Mouse (Mus musculus): ENCODE data around the gene Lyg1.
A peak's percentile ranks its signal among the peaks of the same experiment; 100 is the strongest.
"Not testable (repeated sequence)": the region's sequence is repeated elsewhere in the genome, so short reads cannot be mapped to it uniquely, and the experiment has no call there.

Lyg1 gene

DNA sequence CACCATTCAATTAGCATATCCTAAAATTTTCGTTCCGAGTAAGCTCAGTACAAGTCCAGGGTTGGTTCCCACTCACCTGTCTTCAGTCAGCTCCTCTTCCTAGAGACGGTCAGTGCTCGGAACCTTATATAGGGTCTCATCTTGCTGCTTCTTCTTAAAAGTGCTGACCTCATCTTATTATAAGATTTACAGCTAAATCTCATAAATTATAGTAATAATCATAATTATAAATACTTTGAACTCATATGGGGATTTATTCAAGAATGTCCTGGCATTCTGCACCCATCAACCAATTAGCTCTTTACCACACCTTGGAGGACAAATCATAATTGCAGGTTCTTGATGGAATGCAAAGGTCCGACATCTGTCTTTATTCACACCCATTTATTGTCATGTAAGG, at the start of gene Lyg1:
Gene Lyg1, minus strand, starts transcription at position 101 of the 400 bp plus-strand sequence.
- DNase-seq, result no peak

DNA sequence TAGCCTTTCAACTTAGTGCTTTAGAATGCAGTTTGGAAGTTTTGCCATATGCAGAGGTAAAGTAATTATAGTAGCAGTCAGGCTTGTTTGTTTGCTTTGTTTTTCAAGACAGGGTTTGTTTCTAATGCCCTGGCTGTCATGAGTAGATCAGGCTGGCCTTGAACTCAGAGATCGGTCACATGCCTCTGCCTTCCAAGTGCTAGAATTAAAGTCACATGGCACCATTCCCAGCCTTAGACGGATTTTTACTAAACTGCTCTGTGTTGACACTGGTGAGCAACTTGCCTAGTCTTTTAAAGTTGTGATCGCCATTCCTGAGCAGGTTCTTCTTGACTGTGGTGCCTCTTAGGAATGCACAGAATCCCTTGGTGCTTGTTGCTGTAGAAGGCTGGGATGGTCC, 49.2 kb upstream of the Lyg1 start:
- DNase-seq, result no peak

DNA sequence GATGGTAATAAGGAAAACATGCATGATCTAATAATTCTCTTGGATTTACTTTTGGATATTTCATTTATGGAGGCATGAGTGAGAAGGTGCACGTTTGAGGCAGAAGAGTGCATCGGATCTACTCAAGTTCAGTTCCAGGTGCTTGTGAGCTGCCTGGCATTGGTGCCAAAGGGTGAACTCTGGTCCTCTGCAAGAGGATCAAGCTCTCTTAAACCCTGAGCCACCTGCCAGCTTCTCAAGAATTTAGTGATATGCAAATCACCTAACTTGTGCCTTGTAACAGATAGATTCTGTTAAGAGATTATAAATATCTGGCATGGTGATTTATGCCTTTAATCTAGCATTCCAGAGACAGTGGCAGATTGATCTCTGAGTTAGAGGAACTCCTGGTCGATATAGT, 45.5 kb upstream of the Lyg1 start:
- no peak for DNase-seq

DNA sequence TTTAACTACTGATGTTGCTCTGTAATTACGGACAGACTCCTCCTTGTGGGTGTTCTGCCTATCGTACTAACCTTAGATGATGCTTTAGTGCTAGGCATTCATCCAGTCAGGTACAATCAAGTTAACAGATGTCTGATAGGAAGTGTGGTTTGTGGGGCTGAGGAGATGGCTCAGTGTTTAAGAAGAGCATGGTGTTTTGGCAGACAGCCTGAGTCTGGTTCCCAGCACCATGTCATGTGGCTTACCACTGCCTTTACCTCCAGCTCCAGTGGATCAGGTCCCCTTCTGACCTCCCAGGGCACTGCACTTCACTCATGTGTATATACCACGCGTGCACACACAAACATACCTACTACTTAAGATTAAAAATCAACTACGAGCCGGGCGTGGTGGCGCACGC, 44.4 kb upstream of the Lyg1 start:
- DNase-seq, result no peak

DNA sequence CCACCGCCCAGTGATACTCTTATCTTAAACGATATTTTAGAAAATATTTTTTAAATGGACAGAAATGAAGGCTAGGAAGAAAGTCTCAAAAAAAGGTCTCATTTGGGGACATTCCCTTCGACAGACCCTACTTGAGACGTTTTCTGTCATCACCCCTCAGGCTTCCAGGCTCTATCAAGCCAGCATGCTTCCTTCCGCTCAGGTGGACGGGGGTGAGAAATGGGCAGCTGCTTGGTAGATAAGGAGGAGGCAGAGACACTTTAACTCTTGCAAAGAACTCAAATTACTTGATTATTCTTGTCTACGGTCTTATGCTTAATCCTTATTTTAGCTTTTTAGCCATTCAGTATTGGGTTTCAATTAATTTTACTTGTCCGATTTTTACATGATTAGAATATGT, 43.3 kb upstream of the Lyg1 start:
- DNase-seq, result no peak

DNA sequence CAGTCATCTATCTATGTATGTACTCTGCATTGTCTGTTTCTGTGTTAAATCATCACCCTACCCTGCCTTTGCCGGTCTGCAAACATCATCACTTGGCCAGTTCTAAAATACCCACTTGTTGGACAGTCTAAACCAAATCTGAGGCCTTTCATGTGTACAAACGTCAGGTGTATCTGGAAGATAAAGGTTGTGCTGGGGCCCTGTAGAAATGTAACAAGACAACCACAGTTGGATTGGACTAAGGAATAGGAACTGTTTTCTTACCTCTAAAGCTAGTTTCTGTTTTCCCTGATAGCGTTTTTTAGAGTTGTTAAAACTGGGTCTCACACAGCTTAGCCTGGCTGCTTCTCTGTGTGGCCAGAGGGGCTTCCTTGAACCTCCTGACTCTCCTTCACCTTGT, 42.0 kb upstream of the Lyg1 start:
- no peak for DNase-seq

DNA sequence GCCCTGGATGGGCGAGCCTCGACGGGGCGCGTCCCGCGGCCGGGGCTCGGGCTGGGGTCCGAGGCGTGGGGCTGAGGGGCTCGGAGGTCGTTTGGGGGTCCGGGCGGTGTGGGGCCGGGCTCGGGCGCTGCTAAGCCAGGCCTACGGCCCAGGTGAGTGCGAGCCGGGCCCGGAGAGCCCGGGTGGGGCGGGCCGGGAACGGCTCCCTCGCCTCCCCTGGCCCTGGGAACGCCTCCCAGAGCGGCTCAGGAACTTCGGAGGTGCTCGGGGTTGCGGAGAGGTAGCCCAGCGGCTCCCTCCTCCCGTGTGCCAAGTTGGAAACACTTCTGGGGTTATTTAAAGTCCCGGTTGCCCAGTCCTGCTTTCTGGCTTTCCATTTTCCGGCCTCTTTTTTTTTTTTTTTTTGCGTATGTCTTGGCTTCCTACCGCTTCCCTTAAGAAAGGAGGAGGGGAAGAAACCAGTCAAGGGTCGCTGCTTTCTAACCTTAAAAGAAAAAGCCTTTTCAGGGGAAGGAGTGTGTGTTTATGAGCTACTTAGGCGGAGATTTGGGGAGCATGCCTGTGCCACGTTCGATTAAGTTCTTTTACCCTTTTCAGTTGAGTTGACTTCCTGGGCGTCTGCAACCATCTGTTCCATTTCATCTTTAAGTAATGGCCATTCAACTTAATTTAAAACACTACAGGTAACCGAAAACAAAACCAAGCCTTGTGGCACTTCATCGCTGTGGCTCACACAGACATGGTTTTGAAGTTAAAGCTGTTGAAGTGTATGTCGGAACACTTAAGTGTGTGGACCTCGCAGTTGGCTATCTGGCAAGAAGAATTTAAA, 41.0 kb upstream of the Lyg1 start:
- DNase-seq, result no peak

DNA sequence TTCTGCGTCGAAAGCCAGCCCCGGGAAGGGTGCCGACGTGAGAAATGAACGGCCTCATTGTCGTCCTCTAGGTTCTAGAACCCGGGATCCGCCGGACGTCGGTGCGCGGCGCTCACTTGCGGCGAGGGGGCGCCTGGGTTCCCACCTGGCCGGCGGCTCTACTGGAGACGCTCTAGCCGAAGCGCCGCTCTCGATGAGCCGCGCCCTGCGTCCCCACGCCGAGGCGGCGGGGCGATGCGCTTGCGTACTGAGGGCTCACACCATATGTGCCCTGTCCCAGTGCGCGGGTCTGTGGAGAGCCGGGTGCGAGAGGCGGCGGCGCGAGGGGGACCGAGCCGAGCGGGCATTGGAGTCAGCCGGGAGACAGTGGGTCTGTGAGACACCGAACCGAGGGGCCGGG, 40.3 kb upstream of the Lyg1 start, which contains the start of the genes Txndc9 and Eif5b:
Gene Txndc9, minus strand, starts transcription at position 27 of the 400 bp plus-strand sequence.
Gene Eif5b, plus strand, starts transcription at position 144 of the 400 bp plus-strand sequence.
- DNase-seq, result peak; percentile 98

DNA sequence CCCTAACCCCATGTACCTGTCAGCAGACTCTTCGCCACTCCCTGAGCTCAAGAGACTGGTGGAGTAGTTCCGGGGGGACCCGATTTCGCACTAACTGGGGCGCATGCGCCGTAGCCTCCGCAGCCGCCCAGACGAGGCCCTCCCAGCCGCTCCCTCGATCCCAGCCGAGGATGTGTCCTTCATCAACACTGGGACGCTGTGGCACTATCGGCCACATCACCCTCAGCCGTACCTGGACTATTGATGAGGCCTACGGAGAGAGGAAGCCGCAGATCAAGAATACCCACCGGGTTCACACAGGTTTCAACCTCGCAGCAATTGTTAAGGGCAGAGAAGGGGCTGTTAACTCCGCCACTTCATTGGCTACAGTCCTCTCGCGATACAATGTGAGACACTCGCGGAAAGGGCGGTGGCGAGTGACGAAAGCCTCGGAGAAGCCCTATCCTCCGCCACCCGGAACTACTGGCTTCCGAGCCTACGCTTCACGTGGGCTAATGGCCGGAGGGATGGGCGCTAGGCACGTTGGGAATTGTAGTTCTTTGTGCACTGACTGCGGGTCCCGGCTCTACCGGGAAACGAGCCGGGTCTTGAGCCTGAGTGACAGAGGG, 39.4 kb upstream of the Lyg1 start:
- DNase-seq, result peak; percentile 99

DNA sequence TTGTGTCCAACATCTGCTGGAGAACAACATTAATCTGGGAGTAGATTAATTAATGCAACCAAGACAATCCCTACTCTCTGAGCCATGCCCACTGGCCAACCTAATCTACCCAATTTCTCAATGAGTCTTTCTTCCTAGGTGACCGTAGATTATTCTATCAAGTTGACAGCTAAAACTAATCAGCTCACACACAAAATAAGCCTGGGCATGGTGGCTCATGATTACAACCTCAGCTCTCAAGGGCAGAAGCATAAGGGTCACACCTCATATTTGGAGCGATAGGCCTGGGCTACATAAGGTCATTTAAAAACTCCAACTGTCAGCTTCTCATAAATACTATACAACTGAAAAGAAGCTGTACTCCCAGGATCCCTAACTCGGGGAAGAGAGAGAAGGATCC, 38.7 kb upstream of the Lyg1 start:
- no peak for DNase-seq

DNA sequence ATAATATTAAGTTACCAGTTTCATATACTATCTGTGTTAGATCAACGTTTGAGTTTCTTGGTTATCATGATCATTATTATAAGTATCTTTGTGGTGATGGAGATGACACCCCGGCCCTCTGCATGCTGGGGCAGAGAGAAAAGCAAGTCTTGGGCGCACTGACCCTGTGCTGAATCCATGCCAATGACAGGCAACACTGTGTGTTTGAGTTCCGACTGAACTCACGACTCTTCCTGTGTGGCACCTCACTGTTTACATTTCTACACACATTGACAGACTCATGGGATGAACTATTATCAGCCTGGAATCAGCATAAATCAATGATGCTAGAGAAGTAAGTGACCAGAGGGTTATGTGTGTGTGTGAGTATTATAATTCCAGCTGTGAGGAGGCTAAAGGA, 30.3 kb upstream of the Lyg1 start:
- DNase-seq, result no peak

DNA sequence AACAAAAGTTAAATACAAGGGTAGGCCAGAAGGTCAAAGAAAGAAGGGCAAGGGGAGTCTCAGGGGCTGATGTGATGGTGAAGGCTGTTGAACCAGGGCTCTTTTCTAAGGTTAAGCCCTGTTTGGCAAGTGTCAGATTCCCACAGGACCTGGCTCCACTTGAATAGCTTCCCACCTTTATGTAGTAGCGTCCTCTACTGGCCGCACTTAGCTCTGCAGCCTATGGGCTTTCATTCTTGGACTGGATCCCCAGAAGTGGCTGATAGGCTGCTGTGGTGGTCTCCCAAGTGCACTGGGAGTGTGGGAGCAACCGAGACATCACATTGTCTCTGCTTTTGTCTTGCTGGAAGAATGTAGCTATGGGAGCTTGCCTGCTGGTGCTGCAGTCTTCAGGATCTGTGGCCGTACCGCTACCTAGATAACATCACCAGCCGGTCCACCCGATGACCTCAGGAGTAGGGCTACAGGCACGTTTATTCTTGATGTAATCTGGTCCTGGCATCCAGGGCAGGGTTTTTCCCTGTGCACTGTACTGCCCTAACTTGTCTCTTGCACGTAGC, 28.3 kb upstream of the Lyg1 start:
- peak; percentile 22 for DNase-seq

DNA sequence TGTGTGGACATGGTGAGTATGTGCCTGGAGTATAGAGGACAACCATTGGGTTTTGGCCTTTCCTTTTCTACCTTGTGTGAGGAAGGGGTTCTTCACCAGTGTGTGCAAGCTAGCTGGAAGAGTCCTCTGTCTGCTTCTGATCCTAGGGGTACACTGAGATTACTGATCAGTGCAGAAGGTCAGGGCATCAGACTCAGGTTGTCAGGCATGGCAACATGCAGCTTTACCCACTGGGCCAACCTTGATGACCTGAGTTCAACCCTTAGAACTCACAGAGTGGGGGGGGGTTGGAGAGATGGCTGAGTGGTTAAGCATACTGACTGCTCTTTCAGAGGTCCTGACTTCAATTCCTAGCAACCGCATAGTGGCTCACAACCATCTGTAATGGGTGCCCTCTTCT, 26.8 kb upstream of the Lyg1 start:
- DNase-seq, result no peak

DNA sequence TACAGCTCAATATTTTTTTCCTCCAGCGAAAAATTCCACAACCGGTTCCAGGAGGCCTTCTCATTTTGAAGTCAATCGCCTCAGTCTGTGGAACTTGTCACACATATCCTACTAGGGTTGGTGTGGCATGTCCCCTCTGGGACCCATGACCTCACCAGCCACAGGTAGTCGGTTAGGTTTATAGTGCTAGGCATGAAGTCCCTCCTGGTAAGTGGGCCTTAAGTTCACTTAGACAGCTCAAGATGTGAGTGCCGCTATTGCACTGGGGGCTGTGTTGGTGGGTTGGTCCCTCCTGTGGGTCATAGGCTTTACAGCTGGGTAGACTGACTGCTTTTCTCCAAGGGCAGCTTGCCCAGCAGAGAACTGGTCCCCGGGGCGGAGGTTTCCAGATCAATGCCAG, 19.7 kb upstream of the Lyg1 start:
- no peak for DNase-seq

DNA sequence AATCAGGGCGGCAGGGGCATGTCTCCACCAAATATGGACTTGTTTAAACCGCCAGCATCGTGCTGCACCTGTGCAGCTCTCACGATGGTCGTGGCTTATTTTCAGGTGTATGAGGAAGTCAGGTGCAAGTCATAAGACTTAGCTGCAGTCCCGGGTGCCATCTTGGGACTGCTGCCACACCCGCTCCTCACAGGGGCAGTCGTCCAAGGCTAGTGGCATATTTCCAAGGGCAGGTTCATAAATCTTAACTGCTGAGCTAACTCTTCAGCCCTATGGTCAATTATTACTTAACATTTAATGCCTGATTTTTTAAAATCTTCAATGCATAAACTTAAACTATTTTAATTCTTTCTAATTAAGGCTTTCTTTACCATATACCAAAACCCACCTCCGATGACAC, 19.1 kb upstream of the Lyg1 start:
- not testable (repeated sequence) for DNase-seq

DNA sequence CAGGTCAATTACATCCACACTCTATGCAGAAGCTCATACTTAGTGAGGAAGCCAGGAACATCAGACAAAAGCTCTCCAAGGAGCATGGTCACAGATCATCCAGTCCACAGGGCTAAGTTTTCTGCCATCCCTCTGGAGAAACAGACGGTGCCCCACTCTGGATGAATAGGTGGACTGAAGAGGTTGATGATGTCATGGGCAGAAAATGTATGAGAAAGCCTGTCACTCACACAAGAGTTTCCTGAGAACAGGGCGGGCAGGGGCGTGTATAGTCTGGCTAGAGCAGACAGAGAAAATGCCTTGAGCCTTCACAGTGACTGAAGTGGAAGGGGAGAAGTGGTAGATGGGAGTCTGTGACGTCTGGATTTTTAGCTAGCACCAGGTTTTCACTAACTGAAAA, 14.0 kb upstream of the Lyg1 start:
- no peak for DNase-seq

DNA sequence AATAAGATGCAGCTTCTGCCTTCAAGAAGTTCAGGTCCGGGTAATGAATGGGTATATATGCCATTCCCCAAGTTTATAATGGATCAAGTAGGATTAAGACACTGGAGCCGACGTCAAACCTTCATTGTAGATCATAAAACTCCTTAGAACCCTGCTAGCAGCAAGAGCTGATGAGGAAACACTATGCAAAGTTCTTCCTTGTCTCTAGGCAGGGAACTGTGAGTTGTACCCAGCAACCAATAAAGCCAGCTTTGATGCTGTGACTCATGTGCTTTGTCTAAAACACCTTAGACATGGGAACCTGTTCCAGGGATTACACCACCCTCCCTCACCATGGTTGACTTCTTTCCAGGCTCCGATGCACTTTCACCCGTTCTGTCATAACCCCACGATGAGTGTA, 11.2 kb upstream of the Lyg1 start:
- DNase-seq, result no peak

DNA sequence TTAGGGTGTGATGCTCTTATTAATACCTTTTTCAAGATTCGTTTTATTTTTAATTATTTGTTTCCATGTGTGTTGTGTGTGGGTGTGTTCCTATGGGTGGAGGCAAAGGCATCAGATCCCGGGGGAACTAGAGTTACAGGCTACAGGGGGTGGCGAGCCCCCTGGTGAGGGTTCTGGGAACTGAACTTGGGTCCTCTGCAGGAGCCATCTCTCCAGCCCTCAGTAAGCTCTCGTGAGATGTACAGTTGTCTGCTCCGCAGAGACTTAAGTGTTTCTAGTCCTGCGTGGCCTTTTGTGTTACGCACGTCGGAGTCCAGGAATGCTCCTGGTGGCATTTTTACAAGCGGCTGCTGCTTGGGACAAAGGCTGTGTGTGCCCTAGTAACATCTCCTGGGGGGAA, 8.0 kb upstream of the Lyg1 start:
- DNase-seq, result no peak

DNA sequence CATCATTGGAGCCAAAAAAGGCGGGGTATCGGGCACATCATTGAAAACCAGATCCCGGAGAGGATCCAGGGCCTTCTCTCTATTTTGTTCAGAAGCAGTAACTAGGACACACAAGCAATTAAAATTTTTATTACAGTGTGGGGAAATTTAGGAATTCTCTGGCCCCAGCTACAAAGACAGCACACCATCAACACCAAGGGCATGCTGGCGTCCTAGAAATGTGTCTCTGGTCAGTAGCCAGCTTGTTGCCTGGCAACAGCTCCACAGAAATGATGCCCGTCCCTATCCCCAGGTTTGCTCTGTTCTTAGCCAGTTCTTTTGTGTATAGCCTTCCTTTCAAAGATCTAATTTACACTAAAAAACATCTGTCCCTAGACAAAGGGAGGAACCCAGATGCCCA, 1.9 kb upstream of the Lyg1 start:
- peak; percentile 4 for DNase-seq

DNA sequence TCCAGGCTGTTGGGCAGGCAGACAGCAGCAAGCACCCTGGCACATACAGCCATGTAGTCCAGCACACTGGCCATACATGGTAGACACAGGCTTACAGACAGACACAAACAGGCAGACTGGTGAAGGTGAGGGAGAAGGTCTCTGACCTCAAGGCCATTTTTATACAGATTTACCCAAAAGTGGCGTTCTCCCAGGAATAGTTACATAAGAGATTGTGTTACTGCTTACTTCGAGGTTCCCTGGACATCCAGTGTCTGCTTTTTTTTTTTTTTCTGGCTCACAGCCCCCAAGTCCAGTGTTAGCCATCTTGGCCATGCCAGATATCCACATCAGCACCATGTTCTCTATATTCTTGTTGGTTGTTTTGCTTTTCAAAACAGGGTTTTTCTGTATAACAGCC, 957 bp upstream of the Lyg1 start:
- no peak for DNase-seq

DNA sequence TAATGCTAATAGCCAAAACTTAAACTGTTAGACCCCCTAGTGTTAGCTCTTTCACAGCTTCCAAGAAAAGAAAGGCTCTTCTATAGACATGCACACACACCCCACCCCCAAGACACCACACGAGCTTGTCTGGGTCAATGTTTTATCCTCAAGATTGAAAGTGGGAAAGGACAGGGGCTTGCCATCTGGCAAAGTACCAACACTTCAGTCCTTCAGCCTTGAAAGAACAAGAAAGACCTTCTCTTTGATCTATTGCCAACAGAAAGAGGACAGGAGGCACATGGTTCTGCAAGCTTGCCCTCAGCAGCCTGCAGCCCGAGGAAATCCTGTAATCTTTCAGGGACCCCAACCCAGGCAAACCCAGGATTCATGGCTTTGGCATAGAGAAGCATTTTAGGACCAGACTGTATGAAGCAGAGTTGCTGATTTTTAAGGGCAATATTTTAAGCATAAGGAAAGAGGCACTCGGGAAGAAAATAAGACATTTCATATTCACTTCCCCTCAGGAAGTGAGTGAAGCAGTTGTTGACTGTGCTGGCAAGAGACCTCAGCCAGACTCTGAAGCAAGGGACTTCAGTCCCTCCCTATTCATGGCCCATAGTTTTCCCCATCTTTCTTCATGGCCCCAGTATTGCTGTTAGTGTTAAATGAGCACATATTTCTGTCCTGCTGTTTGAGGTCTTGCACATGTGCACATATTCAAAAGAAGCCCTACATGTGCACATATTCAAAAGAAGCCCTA, 698 bp downstream of the Lyg1 start:
- DNase-seq, result peak; percentile 5

DNA sequence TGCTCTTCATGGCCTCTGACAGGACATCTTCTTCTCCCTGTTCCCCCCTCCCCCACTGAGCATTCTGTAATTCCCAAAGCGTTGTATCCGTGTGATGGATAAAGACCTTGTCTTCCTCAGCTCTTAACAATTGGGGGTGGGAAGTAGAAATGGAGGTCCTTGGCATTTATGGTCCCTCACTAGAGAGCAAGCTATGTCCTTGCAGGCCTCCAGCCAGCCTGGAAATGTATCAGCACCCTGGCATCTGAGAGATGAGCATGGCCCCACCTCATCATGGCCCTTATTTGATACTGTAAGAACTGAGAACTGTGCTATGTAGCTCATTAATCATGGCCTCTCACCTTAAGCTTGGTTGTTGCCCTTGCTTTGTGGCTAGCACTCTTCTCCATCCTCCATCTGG, 2.3 kb downstream of the Lyg1 start:
- DNase-seq, result no peak

DNA sequence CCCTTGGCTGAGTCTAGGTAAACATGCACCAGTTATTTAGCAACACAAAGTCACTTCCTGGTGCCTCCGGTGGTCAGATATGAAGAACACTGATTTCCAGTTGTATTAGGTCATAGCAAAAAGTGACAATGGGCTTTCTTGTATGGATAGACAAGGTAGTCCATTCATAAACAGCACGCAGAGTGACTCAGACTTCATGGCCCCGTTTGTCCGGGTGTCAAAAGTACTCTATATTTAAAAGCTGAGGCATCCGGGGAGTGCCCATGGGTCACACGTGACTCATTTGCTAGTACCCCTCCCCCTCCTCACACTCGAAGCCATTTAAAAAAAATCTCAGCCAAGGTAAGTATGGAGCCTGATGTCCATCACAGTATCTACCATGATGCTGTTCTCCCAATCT, 2.8 kb downstream of the Lyg1 start:
- no peak for DNase-seq

DNA sequence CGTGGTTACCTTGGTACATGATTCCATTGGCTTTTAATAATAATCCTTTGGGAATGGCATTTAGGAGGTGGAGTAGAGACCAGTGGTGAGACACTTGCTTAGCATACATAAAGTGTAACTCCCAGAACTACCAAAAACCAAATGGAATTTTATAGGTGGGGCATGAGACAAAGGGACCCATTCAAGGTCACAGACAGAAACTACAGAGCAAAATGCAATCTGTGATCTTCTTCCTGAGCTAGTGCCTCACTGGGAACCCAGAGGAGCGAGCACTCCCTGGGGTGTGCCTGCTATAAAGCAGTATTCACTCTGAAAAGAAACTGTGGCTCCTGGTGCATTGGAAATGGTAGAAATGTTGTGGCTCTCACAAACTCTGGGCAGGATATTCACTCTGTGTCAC, 8.7 kb downstream of the Lyg1 start:
- DNase-seq, result no peak
